Mouse (Mus musculus): ENCODE results near the gene Ssr1. TPM values are rescaled to one million over a fixed set of nuclear protein-coding genes. Genes with fewer than 3 reads are reported as not detected.
A peak's percentile ranks its signal among the peaks of the same experiment; 100 is the strongest.

Gene Ssr1
- polyA plus RNA-seq, 1 experiment from 2014 or later = 85.8 TPM

- Histone ChIP-seq H3K4me2 (replicated peaks; ENCODE audit: low read depth) (no peak overlapping the region), H3K9me3 (ENCODE audit: control insufficient read depth, low read length) (no peaks in the 10 kb centered on the region), H3K9ac (ENCODE audit: low read length) (no peak overlapping the region), H3K27me3 (ENCODE audit: control insufficient read depth, insufficient read depth, low read length) (no peaks in the 10 kb centered on the region), H3K4me1 (replicated peaks; ENCODE audit: control insufficient read depth, insufficient read depth) (peaks cover 2% of the 10 kb centered on the region; the same call in 1 of the 2 replicates), H3K27ac (replicated peaks) (0 out of 2 replicates have a peak overlapping the region, but pooled peaks have one; percentile 13), H3K36me3 (ENCODE audit: control insufficient read depth, insufficient read depth, low read length) (peaks cover 3% of the 10 kb centered on the region; the same call in 1 of the 2 replicates), H3K4me3 (ENCODE audit: low read depth, low read length) (no peak overlapping the region)
- ATAC-seq (ENCODE audit: low FRiP score, low TSS enrichment) = peak; percentile 30; the same call in 1 of the 2 replicates
- TF ChIP-seq CTCF (IDR thresholded peaks at IDR 0.05; ENCODE audit: low read depth) (no peak), EP300 (optimal IDR thresholded peaks at IDR 0.05) (no peak)
- no peak for DNase-seq (ENCODE audit: low spot score)
- 55% methylated on average over 17 of the region's 17 CpGs for WGBS
Observed at GRCm38 (mm10) chr13:37941950-37942886, 51.8 kb downstream of the Ssr1 start.

DNA sequence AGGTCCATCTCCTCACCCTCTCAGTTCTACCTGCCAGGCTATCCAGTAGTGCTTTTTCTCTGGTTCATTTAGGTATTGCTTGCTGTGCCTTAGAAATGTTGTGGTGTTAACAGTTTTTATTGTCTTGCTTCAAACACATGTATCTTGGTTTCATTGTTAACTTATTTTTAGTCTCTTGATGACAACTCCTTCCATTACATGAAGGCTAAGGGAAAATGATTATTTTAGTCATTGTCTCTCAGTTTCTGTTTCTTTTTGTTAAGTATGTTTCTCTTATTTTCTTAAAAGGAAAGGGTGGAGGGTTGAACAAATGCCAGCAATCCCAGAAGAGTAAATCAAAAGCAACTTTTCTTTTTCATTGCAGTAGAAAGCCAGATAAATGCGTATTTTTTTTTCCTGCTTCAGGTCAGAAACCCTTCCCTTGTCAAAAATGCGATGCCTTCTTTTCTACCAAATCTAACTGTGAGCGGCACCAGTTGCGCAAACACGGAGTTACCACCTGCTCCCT lies 52.8 kb downstream of the Ssr1 start:
- ATAC-seq (ENCODE audit: low FRiP score, low TSS enrichment) (no peak), DNase-seq (ENCODE audit: low spot score) (no peak)
- Histone ChIP-seq H3K4me1 (replicated peaks; ENCODE audit: control insufficient read depth, insufficient read depth) (peaks cover 2% of the 10 kb centered on the region; the same call in 1 of the 2 replicates), H3K9ac (ENCODE audit: low read length) (no peak overlapping the region), H3K27me3 (ENCODE audit: control insufficient read depth, insufficient read depth, low read length) (no peaks in the 10 kb centered on the region), H3K9me3 (ENCODE audit: control insufficient read depth, low read length) (no peaks in the 10 kb centered on the region), H3K36me3 (ENCODE audit: control insufficient read depth, insufficient read depth, low read length) (no peaks in the 10 kb centered on the region), H3K4me3 (ENCODE audit: low read depth, low read length) (no peak overlapping the region), H3K4me2 (replicated peaks; ENCODE audit: low read depth) (no peak overlapping the region), H3K27ac (replicated peaks) (no peak overlapping the region)
- TF ChIP-seq EP300 (optimal IDR thresholded peaks at IDR 0.05) (no peak), CTCF (IDR thresholded peaks at IDR 0.05; ENCODE audit: low read depth) (no peak)
- WGBS = 71% methylated on average over 5 of the region's 5 CpGs

GRCm38 (mm10) chr13:37940649-37941048 lies 53.4 kb downstream of the Ssr1 start:
- TF ChIP-seq EP300 (optimal IDR thresholded peaks at IDR 0.05) (no peak), CTCF (IDR thresholded peaks at IDR 0.05; ENCODE audit: low read depth) (no peak)
- Histone ChIP-seq H3K4me3 (ENCODE audit: low read depth, low read length) (no peak overlapping the region), H3K27me3 (ENCODE audit: control insufficient read depth, insufficient read depth, low read length) (no peaks in the 10 kb centered on the region), H3K4me1 (replicated peaks; ENCODE audit: control insufficient read depth, insufficient read depth) (peaks cover 2% of the 10 kb centered on the region; the same call in 1 of the 2 replicates), H3K27ac (replicated peaks) (no peak overlapping the region; the same call in 1 of the 2 replicates), H3K9ac (ENCODE audit: low read length) (no peak overlapping the region), H3K4me2 (replicated peaks; ENCODE audit: low read depth) (no peak overlapping the region), H3K36me3 (ENCODE audit: control insufficient read depth, insufficient read depth, low read length) (no peaks in the 10 kb centered on the region), H3K9me3 (ENCODE audit: control insufficient read depth, low read length) (no peaks in the 10 kb centered on the region)
- DNase-seq (ENCODE audit: low spot score) = no peak
- 0 out of 2 replicates have a peak, but pooled peaks have one; percentile 27 for ATAC-seq (ENCODE audit: low FRiP score, low TSS enrichment)
- 36% methylated on average over 5 of the region's 5 CpGs for WGBS

DNA sequence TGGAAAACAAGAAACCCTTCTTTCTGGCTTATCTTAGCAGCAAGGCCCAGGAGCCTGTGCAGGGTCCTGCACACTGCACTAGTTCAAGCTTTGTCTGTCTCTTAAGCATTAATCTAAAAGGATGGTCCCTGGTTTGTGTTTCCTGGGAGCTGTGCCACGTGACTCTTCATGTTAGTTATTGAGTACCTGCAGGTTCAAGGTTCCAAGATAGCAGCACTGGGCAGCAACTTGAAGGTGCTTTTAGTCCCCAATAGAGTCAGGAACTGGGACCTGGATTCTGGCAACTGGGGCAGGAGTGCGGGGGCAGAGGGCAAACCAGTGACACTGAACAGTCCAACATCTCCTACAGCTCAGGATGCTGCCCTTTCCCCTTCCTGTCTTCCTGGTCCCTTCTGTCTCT lies 53.9 kb downstream of the Ssr1 start:
- Histone ChIP-seq H3K27me3 (ENCODE audit: control insufficient read depth, insufficient read depth, low read length) (no peaks in the 10 kb centered on the region), H3K36me3 (ENCODE audit: control insufficient read depth, insufficient read depth, low read length) (no peaks in the 10 kb centered on the region), H3K9me3 (ENCODE audit: control insufficient read depth, low read length) (no peaks in the 10 kb centered on the region), H3K4me1 (replicated peaks; ENCODE audit: control insufficient read depth, insufficient read depth) (peaks cover 2% of the 10 kb centered on the region; the same call in 1 of the 2 replicates), H3K4me3 (ENCODE audit: low read depth, low read length) (no peak overlapping the region), H3K9ac (ENCODE audit: low read length) (no peak overlapping the region), H3K27ac (replicated peaks) (no peak overlapping the region; the same call in 1 of the 2 replicates), H3K4me2 (replicated peaks; ENCODE audit: low read depth) (no peak overlapping the region)
- ATAC-seq (ENCODE audit: low FRiP score, low TSS enrichment) = no peak
- DNase-seq (ENCODE audit: low spot score) = no peak
- WGBS = 77% methylated on average over 2 of the region's 2 CpGs
- no peak for TF ChIP-seq CTCF (IDR thresholded peaks at IDR 0.05; ENCODE audit: low read depth)

- peaks cover 14% of the 10 kb centered on the region for H3K36me3 ChIP-seq (ENCODE audit: control insufficient read depth, insufficient read depth, low read length)
- DNase-seq (ENCODE audit: low spot score) (no peak), ATAC-seq (ENCODE audit: low FRiP score, low TSS enrichment) (0 out of 2 replicates have a peak, but pooled peaks have one; percentile 33)
- H3K27me3 ChIP-seq (ENCODE audit: control insufficient read depth, insufficient read depth, low read length) = no peaks in the 10 kb centered on the region
- H3K4me2 ChIP-seq (replicated peaks; ENCODE audit: low read depth) = no peak overlapping the region
- 0 out of 2 replicates have a peak, but pooled peaks cover 2% of the 10 kb centered on the region for H3K4me1 ChIP-seq (replicated peaks; ENCODE audit: control insufficient read depth, insufficient read depth)
- H3K9me3 ChIP-seq (ENCODE audit: control insufficient read depth, low read length) = no peaks in the 10 kb centered on the region
- TF ChIP-seq EP300 (optimal IDR thresholded peaks at IDR 0.05) = no peak
- no peak for TF ChIP-seq CTCF (IDR thresholded peaks at IDR 0.05; ENCODE audit: low read depth)
- H3K27ac ChIP-seq (replicated peaks) = no peak overlapping the region
- WGBS = 74% methylated on average over 3 of the region's 3 CpGs
- H3K4me3 ChIP-seq (ENCODE audit: low read depth, low read length) = no peak overlapping the region
- no peak overlapping the region for H3K9ac ChIP-seq (ENCODE audit: low read length)
Observed at GRCm38 (mm10) chr13:37936351-37936750, 57.7 kb downstream of the Ssr1 start.
